Mouse (Mus musculus) ES-E14 (cell line): Measurements from ENCODE around the gene Tma16.

Experiments
- CHD2 ChIP-seq: IDR thresholded peaks from 2 replicates; pipeline ENCODE4 v1.6.1; 2014; ENCODE audit warnings: mild to moderate bottlenecking, low read depth, low read length, inconsistent platforms
- MAFK ChIP-seq: IDR thresholded peaks from 2 replicates; pipeline ENCODE4 v1.6.1; 2014; ENCODE audit warnings: mild to moderate bottlenecking, low read depth, low read length, inconsistent platforms; ENCODE audit not compliant: insufficient read depth
- ZC3H11A ChIP-seq: IDR thresholded peaks from 2 replicates; pipeline ENCODE4 v1.6.1; 2012; ENCODE audit warnings: low read depth, mild to moderate bottlenecking, inconsistent platforms, low read length, borderline replicate concordance
- ZNF384 ChIP-seq: IDR thresholded peaks from 2 replicates; pipeline ENCODE4 v1.6.1; 2012; ENCODE audit warnings: low read depth, low read length, inconsistent platforms

DNA sequence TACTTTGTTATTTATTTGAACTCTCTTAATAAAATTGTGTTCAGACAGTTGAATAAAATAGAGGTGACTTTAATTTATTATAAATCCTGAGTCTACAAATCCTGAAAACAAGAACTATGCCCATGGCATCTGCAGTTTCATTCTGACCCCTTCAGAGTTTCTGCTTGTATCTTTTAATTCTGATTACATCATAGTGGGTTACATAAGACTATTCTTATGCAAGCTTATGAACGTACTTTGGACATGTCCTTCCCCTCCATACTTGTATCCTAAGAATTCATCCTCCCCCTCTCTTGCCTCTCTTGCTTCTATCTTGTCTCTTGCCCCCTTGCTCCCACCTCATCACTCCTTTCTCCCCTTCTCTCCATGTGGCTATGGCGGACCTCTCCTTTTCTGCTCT, 32.8 kb upstream of the Tma16 start:
- TF ChIP-seq CHD2 (no peak), ZNF384 (no peak), ZC3H11A (no peak), MAFK (no peak)
